Mouse (Mus musculus) adrenal gland, postnatal 14 days (tissue): Measurements from ENCODE around the gene Pnmal2. TPM values are rescaled to one million over a fixed set of nuclear protein-coding genes. Genes with fewer than 3 reads are reported as not detected.

ENCODE experiments used
- DNase-seq: peaks from one replicate; pipeline ENCODE4 v3.0.0; 2021; ENCODE audit warnings: mixed read lengths
- total RNA-seq: library from RNA; stranded (reverse); gene quantifications from 2 replicates; pipeline ENCODE4 v1.2.3, GENCODE M21; 2021

Gene Pnmal2
- total RNA-seq, 1 experiment from 2014 or later = 24.6 TPM

GRCm38 (mm10) chr7:16916342-16917265 is 27.9 kb upstream of the Pnmal2 start:
- peak; percentile 55 for DNase-seq

GRCm38 (mm10) chr7:16917447-16917846 is 27.0 kb upstream of the Pnmal2 start:
- no peak for DNase-seq

GRCm38 (mm10) chr7:16918014-16918413 is 26.5 kb upstream of the Pnmal2 start:
- DNase-seq = peak; percentile 23

GRCm38 (mm10) chr7:16918670-16919069 is 25.8 kb upstream of the Pnmal2 start:
- DNase-seq = no peak

GRCm38 (mm10) chr7:16919395-16920149 is 24.9 kb upstream of the Pnmal2 start:
- peak; percentile 79 for DNase-seq

GRCm38 (mm10) chr7:16920150-16920579 is 24.3 kb upstream of the Pnmal2 start:
- DNase-seq = no peak

GRCm38 (mm10) chr7:16920818-16921791 is 23.4 kb upstream of the Pnmal2 start:
- DNase-seq = peak; percentile 60

- no peak for DNase-seq
Measured at GRCm38 (mm10) chr7:16921881-16922335, 22.6 kb upstream of the Pnmal2 start.

- peak; percentile 51 for DNase-seq
Measured at GRCm38 (mm10) chr7:16922360-16922973, 22.0 kb upstream of the Pnmal2 start.

- DNase-seq = peak; percentile 53
Measured at GRCm38 (mm10) chr7:16923283-16924036, 21.0 kb upstream of the Pnmal2 start.

- peak; percentile 100 for DNase-seq
Measured at GRCm38 (mm10) chr7:16924037-16924834, 20.2 kb upstream of the Pnmal2 start, which contains the start of gene Calm3. Calm3 (minus strand) TSS chr7:16924114.

GRCm38 (mm10) chr7:16928341-16928740 is 16.1 kb upstream of the Pnmal2 start:
- DNase-seq = no peak

- peak; percentile 70 for DNase-seq
Measured at GRCm38 (mm10) chr7:16930850-16931249, 13.6 kb upstream of the Pnmal2 start.

GRCm38 (mm10) chr7:16931968-16932627 is 12.4 kb upstream of the Pnmal2 start:
- peak; percentile 88 for DNase-seq

- peak; percentile 73 for DNase-seq
Measured at GRCm38 (mm10) chr7:16932704-16933577, 11.5 kb upstream of the Pnmal2 start.

- peak; percentile 35 for DNase-seq
Measured at GRCm38 (mm10) chr7:16937312-16937711, 7.2 kb upstream of the Pnmal2 start.

- DNase-seq = no peak
Measured at GRCm38 (mm10) chr7:16938117-16938791, 6.2 kb upstream of the Pnmal2 start.
